8 mouse cellular contexts compared by ENCODE assay signal in genomic region chr8:84180530-84181190, GRCm38 (mm10). TPM values are rescaled to one million over a fixed set of nuclear protein-coding genes. Genes with fewer than 3 reads are reported as not detected.
DNase-seq lines count a peak whose midpoint lies in the region; ATAC-seq and TF ChIP-seq lines count a peak whose summit lies in the region.

No protein-coding gene starts in this region.

- peaks cover 38% of the 10 kb centered on the region for H3K36me3 ChIP-seq in forebrain, embryonic 10.5 days (replicated peaks)
- no peaks in the 10 kb centered on the region for H3K36me3 ChIP-seq in stomach, embryonic 16.5 days (ENCODE audit: control insufficient read depth, insufficient read depth, low read length)

- WGBS in forebrain, embryonic 10.5 days = under 1% methylated on average over 16 of the region's 16 CpGs
- WGBS in stomach, embryonic 16.5 days = 4% methylated on average over 16 of the region's 16 CpGs

- peak; percentile 74 for DNase-seq in left cerebral cortex, postnatal 4 days
- no peak for DNase-seq in left cerebral cortex, adult 2 months (ENCODE audit: extremely low spot score in 1 of 2, low spot score in 2 of 2)
- DNase-seq in forebrain, embryonic 10.5 days (ENCODE audit: extremely low spot score, low spot score) = peak; percentile 87
- DNase-seq in induced T-regulatory cell, adult 2 months (ENCODE audit: low read depth) = peak; percentile 47
- DNase-seq in lung, postnatal 14 days = peak; percentile 54
- no peak for DNase-seq in cerebellum, adult 8-10 months
- DNase-seq in spleen, postnatal 14 days (ENCODE audit: low spot score in 2 of 2) = no peak

- ATAC-seq in stomach, embryonic 16.5 days (ENCODE audit: insufficient read depth, low FRiP score) = peak; percentile 39; the same call in 1 of the 2 replicates

- no peak overlapping the region for H3K4me3 ChIP-seq in left cerebral cortex, adult 2 months
- H3K4me3 ChIP-seq in forebrain, embryonic 10.5 days = peak overlapping the region; percentile 51
- peak overlapping the region; percentile 22 for H3K4me3 ChIP-seq in stomach, embryonic 16.5 days (replicated peaks; ENCODE audit: low read length)

- no peak overlapping the region for H3K27ac ChIP-seq in left cerebral cortex, adult 2 months
- peak overlapping the region; percentile 96 for H3K27ac ChIP-seq in forebrain, embryonic 10.5 days
- H3K27ac ChIP-seq in stomach, embryonic 16.5 days (ENCODE audit: low read length) = peak overlapping the region; percentile 42; the same call in 1 of the 2 replicates

- TF ChIP-seq CTCF in left cerebral cortex, adult 2 months (IDR thresholded peaks at IDR 0.05) = no peak

- peaks cover 14% of the 10 kb centered on the region for H3K27me3 ChIP-seq in forebrain, embryonic 10.5 days (ENCODE audit: poor library complexity, severe bottlenecking)
- H3K27me3 ChIP-seq in stomach, embryonic 16.5 days (ENCODE audit: control insufficient read depth, insufficient read depth, low read length) = no peaks in the 10 kb centered on the region

- peaks cover 75% of the 10 kb centered on the region for H3K4me1 ChIP-seq in forebrain, embryonic 10.5 days
- H3K4me1 ChIP-seq in stomach, embryonic 16.5 days (ENCODE audit: control insufficient read depth, insufficient read depth, low read length) = peaks cover 43% of the 10 kb centered on the region

- intact Hi-C loops in left cerebral cortex, postnatal 4 days (cut with DNase I) = loop anchor here (10.0 kb wide), 1 partner anchor 166 kb away; the partner anchor contains the start of gene 2210011C24Rik
- intact Hi-C loops in left cerebral cortex, adult 2 months (cut with DNase I) = no loop called here

- H3K9ac ChIP-seq in stomach, embryonic 16.5 days (ENCODE audit: low read length) = peak overlapping the region; percentile 51

- H3K9me3 ChIP-seq in forebrain, embryonic 10.5 days = no peaks in the 10 kb centered on the region
- H3K9me3 ChIP-seq in stomach, embryonic 16.5 days (replicated peaks; ENCODE audit: control insufficient read depth, low read length) = no peaks in the 10 kb centered on the region

- H3K4me2 ChIP-seq in stomach, embryonic 16.5 days (ENCODE audit: low read depth, low read length) = peak overlapping the region; percentile 44

RNA-seq across cellular contexts. Expression of gene Nanos3, which starts 4.4 kb away (rescaled TPM):
- 10 to 100 TPM in 1 of 2 experiments, 1 to 10 TPM in 1; 8.1 to 11.4 TPM for total RNA-seq in left cerebral cortex, postnatal 4 days (2021)
- 1 to 10 TPM; 2.0 to 3.0 TPM for total RNA-seq in left cerebral cortex, adult 2 months (2021)
- 2.6 and 3.7 TPM in 2 replicates for polyA plus RNA-seq in forebrain, embryonic 10.5 days (2016; fragmentation: Nextera tagmentation; extraction: Ambion mirVana)
- 1.3 TPM in 1 of 2 replicates, not detected in the other for polyA plus RNA-seq in stomach, embryonic 16.5 days (2015; fragmentation: Nextera tagmentation; extraction: Ambion mirVana)

RNA-seq across cellular contexts. Expression of gene 4930432K21Rik, which starts 32.8 kb away (rescaled TPM):
- 1 to 10 TPM; 1.7 to 2.1 TPM for total RNA-seq in left cerebral cortex, postnatal 4 days (2021)
- 1 to 10 TPM; 2.0 to 2.8 TPM for total RNA-seq in left cerebral cortex, adult 2 months (2021)
- polyA plus RNA-seq in forebrain, embryonic 10.5 days (2016; fragmentation: Nextera tagmentation; extraction: Ambion mirVana) = 1.9 and 2.4 TPM in 2 replicates
- polyA plus RNA-seq in stomach, embryonic 16.5 days (2015; fragmentation: Nextera tagmentation; extraction: Ambion mirVana) = 1.0 and 1.1 TPM in 2 replicates

RNA-seq across cellular contexts. Expression of gene Cc2d1a, which starts 32.9 kb away (rescaled TPM):
- total RNA-seq in left cerebral cortex, postnatal 4 days (2021) = 10 to 100 TPM; 74.9 to 80.8 TPM
- total RNA-seq in left cerebral cortex, adult 2 months (2021) = 10 to 100 TPM; 49.9 to 52.2 TPM
- 17.3 and 20.8 TPM in 2 replicates for polyA plus RNA-seq in forebrain, embryonic 10.5 days (2016; fragmentation: Nextera tagmentation; extraction: Ambion mirVana)
- polyA plus RNA-seq in stomach, embryonic 16.5 days (2015; fragmentation: Nextera tagmentation; extraction: Ambion mirVana) = 25.5 and 25.7 TPM in 2 replicates

RNA-seq across cellular contexts. Expression of gene Podnl1, which starts 54.9 kb away (rescaled TPM):
- total RNA-seq in left cerebral cortex, postnatal 4 days (2021) = not detected
- total RNA-seq in left cerebral cortex, adult 2 months (2021) = not detected
- polyA plus RNA-seq in forebrain, embryonic 10.5 days (2016; fragmentation: Nextera tagmentation; extraction: Ambion mirVana) = 0.14 and 0.17 TPM in 2 replicates
- polyA plus RNA-seq in stomach, embryonic 16.5 days (2015; fragmentation: Nextera tagmentation; extraction: Ambion mirVana) = 0.25 and 0.26 TPM in 2 replicates

RNA-seq across cellular contexts. Expression of gene Zswim4, which starts 56.2 kb away (rescaled TPM):
- total RNA-seq in left cerebral cortex, postnatal 4 days (2021) = 10 to 100 TPM; 22.9 to 23.3 TPM
- total RNA-seq in left cerebral cortex, adult 2 months (2021) = 10 to 100 TPM; 15.1 to 17.8 TPM
- polyA plus RNA-seq in forebrain, embryonic 10.5 days (2016; fragmentation: Nextera tagmentation; extraction: Ambion mirVana) = 28.6 and 31.4 TPM in 2 replicates
- polyA plus RNA-seq in stomach, embryonic 16.5 days (2015; fragmentation: Nextera tagmentation; extraction: Ambion mirVana) = 9.7 and 10.5 TPM in 2 replicates

Comparison
In these comparisons a context has a peak if more than half of its experiments do, and no peak if none do; other contexts are left out.
1. DNase-seq: peak in left cerebral cortex, postnatal 4 days (single experiment), forebrain, embryonic 10.5 days (single experiment), induced T-regulatory cell, adult 2 months (single experiment) and lung, postnatal 14 days (single experiment); none in left cerebral cortex, adult 2 months (0 of 2), cerebellum, adult 8-10 months (single experiment) and spleen, postnatal 14 days (0 of 2).